Mouse (Mus musculus): ENCODE data around the gene Trim2. TPM values are rescaled to one million over a fixed set of nuclear protein-coding genes. Genes with fewer than 3 reads are reported as not detected.
A peak's percentile ranks its signal among the peaks of the same experiment; 100 is the strongest.

Gene Trim2
- 1 to 10 TPM; 6.2 to 7.0 TPM for total RNA-seq (2021)
- long read RNA-seq, experiment 1, full-length matches to known transcripts: 1 of 3 reads
- long read RNA-seq, experiment 1, partial matches to known transcripts: 1 of 3 reads
- long read RNA-seq, experiment 1, other reads (novel, unspliced or antisense): 1 of 3 reads
- long read RNA-seq, experiment 2, full-length matches to known transcripts: 2 of 5 reads
- long read RNA-seq, experiment 2, partial matches to known transcripts: 1 of 5 reads
- long read RNA-seq, experiment 2, other reads (novel, unspliced or antisense): 2 of 5 reads

GRCm38 (mm10) chr3:84306777-84307176 lies at the start of gene Trim2:
Trim2 (minus strand) TSS chr3:84306877.
- DNase-seq: no peak

DNA sequence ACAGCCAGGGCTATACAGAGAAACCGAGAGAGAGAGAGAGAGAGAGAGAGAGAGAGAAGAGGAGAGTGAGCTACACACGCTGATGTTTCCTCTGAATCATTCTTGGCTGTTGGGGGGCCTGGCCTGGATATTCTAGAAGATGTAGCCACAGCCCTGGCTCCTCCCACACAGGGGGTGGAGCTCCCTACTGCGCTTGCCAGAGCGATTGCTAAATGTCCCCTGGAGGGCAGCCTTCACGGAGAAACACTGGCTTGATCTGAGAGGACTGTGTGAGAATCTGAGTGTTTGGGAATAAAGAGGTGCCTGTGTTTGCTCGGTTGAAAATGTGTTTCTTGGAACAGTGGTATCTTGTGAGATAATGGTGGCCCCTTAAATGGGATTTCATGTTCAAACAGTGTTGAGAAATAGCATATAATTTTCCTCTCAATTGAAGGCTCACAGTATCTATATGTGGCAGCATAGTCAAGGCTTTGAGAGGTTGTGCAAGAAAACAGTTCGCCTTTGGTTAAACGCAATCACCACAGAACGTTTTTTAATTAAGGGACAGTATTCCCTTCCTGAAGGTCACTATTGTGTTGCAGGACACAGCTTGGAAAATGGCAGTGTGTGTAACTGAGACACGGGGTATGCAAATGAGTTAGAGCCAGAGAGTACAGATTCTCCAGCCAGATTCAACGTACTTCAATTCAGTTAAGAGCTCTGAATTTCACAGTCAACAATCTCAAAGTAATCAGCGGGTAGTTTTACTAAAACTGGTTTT lies 49.4 kb upstream of the Trim2 start:
- peak; percentile 88 to 89 for DNase-seq

GRCm38 (mm10) chr3:84352353-84353034 lies 45.8 kb upstream of the Trim2 start:
- DNase-seq: peak; percentile 57 to 91

DNA sequence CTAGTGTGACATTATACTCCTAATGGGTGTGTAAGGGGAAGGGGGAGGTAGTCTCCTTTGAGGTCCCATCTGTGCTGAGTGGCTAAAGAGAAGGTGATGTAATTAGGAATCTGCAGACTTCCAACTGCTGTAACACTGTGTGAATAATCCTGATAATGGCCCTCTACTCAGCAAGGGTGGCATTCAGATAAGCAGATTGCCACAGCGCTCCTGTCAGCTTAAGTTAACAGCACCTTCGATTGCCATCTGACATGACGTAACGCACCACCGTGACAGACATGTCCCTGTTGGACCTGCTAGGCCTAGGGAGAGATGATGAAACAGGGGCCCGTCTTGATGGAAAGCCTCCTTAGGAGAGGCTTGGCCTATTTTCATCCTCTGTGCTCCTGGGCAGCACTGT lies 43.6 kb upstream of the Trim2 start:
- no peak for DNase-seq

- DNase-seq: no peak
Measured at GRCm38 (mm10) chr3:84349771-84350170, 43.1 kb upstream of the Trim2 start.

- no peak for DNase-seq
Measured at GRCm38 (mm10) chr3:84347426-84347825, 40.7 kb upstream of the Trim2 start.

DNA sequence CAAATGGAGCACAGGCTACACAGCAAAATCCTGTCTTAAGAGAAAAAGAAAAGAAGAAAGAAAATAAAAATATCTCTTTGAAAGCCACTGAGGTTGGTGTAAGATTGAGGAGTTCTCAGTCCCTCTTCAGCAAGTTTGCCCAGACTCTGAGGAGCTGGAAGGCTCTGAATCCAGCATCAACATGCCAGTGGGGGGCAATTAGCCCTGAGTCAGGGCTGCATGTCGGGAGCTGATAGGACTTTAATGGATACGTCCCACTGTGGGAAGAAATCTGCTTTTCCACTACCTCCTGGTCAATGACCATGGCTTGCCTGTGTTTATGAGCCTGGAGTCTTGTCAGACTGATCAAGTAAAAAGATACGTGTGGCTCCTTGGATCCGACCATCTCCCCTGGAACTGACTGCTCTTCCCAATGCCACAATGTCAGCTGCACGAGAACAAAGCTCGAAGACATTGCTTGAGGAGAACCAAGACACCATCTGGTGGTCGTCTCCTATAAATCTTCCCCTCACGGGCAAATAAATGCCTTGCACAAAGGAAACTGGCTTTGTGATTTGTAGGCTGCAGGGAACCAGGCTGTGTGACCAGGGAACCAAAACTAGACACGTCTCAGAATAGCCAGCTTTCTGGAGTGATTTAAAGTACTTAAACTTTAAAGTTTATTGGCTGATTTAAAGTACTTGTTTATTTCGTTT lies 39.9 kb upstream of the Trim2 start:
- DNase-seq: no peak

GRCm38 (mm10) chr3:84345646-84345980 lies 38.9 kb upstream of the Trim2 start:
- DNase-seq: peak in 1 of 2 experiments; percentile 52

DNA sequence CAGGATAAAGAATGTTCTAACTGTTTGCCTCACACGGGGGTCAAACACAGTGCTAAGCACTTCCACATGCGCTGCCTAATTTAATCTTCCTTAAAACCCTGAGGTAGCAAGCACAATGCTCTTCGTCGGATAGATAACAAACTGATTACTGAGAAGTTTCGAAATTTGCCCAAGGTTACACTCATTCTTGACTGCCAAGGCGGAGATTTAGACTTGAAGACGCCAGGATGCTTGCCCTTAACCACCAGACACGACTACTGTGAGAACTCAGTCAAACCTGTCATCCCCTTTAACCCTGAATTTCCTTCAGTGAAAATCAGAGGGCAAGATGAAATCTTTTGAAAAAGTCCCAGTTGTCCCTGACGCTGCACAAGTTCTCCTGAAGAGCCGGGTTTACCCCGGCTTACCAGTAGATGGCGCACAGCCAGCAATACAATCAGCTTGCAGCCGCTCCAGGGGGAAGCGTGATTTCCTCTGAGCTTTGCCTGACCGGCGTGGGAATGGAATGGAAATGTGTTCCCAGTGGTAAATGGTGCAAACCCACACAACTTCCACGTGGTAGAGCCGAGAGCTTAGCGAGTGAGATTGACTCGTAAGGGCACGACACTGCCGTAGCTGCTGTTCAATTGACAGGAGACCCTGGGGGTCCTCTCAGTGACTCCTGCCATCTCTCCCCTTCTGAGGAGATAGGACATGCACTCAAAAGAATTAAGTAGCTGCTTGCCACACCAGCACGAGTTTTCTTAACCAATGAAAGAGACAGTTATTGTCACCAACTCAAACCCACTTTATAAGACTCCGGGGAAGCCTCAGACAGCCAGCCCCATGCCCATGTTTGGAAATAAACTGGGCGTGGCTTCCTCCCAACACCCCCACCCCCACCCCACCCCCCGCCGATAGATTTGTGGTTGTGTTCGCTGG lies 38.3 kb upstream of the Trim2 start:
- DNase-seq: peak; percentile 88 to 90

- DNase-seq: no peak
Measured at GRCm38 (mm10) chr3:84343101-84343500, 36.4 kb upstream of the Trim2 start.

DNA sequence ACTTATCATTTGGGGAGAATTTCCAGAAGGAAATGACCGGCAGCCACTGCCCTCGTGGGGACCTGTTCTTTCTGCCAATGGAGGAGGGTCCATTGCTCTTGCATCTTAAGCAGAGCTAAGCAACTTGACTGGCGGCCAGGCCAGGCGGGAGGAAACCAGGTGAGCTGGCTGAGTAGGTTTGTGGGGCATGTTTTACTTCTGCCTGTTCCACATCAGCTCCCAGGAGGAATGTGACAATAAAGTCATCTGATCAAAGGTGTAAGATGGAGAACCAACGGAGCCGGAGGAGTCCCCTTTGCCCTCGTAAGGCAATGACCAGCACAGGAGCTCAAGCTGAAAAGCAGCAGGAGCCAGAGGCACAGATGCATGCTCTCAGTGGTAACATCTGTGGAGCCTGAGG lies 35.1 kb upstream of the Trim2 start:
- no peak for DNase-seq

GRCm38 (mm10) chr3:84337585-84337984 lies 30.9 kb upstream of the Trim2 start:
- peak in 1 of 2 experiments; percentile 49 for DNase-seq

DNA sequence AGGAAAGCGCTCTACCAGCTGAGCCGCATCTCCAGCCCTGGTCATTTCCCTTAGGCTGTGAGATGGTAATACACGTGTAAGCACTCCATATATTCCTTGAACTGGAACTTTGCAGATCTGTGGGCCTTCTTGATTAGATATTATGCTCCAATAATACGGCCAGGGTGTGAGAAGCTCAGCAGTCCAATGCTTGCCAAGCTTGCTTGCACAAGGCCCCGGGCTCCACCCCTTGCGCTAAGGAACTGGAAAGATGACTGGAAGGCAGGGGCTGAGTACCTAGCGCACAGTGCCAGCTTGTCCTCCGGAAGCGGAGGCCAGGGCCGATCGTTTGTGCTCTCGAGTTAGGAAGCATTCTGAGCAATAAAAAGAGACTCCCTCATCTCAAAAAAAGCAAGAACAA lies 29.7 kb upstream of the Trim2 start:
- DNase-seq: no peak

- DNase-seq: no peak
Measured at GRCm38 (mm10) chr3:84335421-84336073, 28.9 kb upstream of the Trim2 start.

DNA sequence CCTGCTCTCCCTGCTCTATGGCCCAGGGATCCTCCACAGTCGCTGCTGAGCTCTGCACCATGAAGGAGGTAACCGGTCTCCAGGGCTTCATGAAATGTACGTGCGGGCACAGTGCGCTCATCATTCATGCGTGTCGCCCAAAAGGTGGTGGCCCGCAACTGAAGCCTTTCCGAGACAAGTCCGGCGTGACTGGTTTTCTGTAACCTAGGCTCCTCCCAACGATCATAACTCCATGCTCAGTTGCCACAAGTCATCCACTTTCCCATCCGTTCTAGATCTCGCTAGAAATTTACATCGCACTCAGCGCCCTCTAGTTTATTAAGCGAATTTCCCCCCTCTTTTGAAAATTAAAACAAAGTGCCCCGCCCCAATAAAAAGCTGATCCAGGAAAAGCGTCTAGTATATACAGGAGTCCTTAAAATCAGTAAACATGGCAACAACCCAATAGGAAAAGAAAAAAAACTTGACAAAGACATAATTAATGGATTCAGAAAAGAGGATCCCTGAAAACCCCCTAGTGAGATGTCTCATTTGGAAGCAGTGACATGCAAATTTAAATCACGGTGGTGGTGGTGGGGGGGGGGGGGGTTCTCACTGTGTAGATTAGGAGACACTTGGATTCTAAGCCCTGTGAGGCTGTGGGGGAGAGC lies 28.2 kb upstream of the Trim2 start:
- DNase-seq: no peak

- peak; percentile 63 to 71 for DNase-seq
Measured at GRCm38 (mm10) chr3:84333400-84334349, 27.0 kb upstream of the Trim2 start.

DNA sequence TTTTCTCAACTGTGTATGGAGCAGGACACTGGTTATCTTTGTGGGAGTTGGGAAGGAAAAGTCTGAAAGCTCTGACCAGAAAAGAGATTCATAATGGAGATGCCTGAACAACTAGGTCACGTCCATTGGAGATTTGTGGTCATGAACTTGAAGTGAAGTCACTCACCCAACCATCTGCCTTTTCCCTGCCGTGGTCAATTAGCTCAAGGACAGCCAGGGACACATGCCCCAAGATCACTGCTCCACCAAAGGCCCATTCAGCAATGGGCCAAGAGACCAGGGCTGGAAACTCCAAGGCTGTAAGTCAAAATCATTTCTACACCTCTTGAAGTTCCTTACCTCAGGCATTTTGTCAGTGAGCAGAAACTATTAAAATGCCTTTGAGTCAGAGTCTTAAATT lies 23.5 kb upstream of the Trim2 start:
- no peak for DNase-seq

- DNase-seq: peak; percentile 61 to 77
Measured at GRCm38 (mm10) chr3:84324967-84325441, 18.3 kb upstream of the Trim2 start.

DNA sequence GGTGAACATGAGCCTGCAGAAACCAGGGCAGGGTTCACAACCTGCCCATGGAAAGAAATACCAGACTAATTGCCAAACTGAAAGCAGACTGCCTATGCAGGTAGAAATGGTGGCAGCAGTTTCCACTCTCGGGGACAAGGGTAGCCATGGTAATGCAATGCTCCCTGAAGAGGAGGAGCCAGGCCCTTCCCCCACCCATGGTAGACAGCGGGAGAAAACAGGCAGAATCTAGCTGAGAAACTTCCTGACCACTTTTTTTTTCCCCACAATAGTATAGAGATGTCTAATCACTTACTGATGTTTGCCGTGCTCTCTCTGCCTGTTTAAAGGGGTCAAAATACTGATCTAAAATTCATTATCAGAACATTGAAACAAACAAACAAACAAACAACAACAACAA lies 17.8 kb upstream of the Trim2 start:
- no peak for DNase-seq
